Mouse (Mus musculus) neural tube, embryonic 12.5 days (tissue): ENCODE data around the gene H2al1c. TPM values are rescaled to one million over a fixed set of nuclear protein-coding genes. Genes with fewer than 3 reads are reported as not detected.
"Not testable (repeated sequence)": the region's sequence is repeated elsewhere in the genome, so short reads cannot be mapped to it uniquely, and the experiment has no call there.

Source experiments
- ATAC-seq: fragments of 200-750 bp; cut with Nextera tagmentation; 2 replicates; pipeline ENCODE4 v1.8.0; 2017; ENCODE audit warnings: low read depth, mild to moderate bottlenecking, moderate TSS enrichment, moderate library complexity; ENCODE audit not compliant: low FRiP score
- H3K27ac ChIP-seq: fragments of 300-500 bp; sonication (generic); 2 replicates; pipeline ENCODE4 v1.5.1; 2016
- H3K27me3 ChIP-seq: fragments of 300-500 bp; sonication (generic); replicated peaks from 2 replicates; pipeline ENCODE4 v1.6.1; 2016; ENCODE audit warnings: mild to moderate bottlenecking
- H3K36me3 ChIP-seq: fragments of 300-500 bp; sonication (generic); 2 replicates; pipeline ENCODE4 v1.6.1; 2016; ENCODE audit warnings: mild to moderate bottlenecking
- H3K4me1 ChIP-seq: fragments of 300-500 bp; sonication (generic); 2 replicates; pipeline ENCODE4 v1.6.1; 2016
- H3K4me2 ChIP-seq: fragments of 300-500 bp; sonication (generic); replicated peaks from 2 replicates; pipeline ENCODE4 v1.6.1; 2016; ENCODE audit warnings: mild to moderate bottlenecking
- H3K4me3 ChIP-seq: fragments of 300-500 bp; sonication (generic); 2 replicates; pipeline ENCODE4 v1.5.1; 2016
- H3K9ac ChIP-seq: fragments of 300-500 bp; sonication (generic); 2 replicates; pipeline ENCODE4 v1.6.1; 2016; ENCODE audit warnings: mild to moderate bottlenecking
- H3K9me3 ChIP-seq: fragments of 300-500 bp; sonication (generic); 2 replicates; pipeline ENCODE4 v1.6.1; 2016; ENCODE audit warnings: mild to moderate bottlenecking
- WGBS: fragments of 180-500 bp; shearing (Covaris S2); methylation state at CpG from one replicate; pipeline ENCODE4 v1.1.7; 2016; 5-methylcytosine and 5-hydroxymethylcytosine counted together
- polyA plus RNA-seq: library from polyadenylated mRNA; unstranded; fragments of >200 nt; fragmentation: Nextera tagmentation; extraction: Ambion mirVana; gene quantifications from 2 replicates; pipeline ENCODE4 v1.2.1, GENCODE M21; 2016

H2al1c gene
- polyA plus RNA-seq: not detected in 2 replicates

DNA sequence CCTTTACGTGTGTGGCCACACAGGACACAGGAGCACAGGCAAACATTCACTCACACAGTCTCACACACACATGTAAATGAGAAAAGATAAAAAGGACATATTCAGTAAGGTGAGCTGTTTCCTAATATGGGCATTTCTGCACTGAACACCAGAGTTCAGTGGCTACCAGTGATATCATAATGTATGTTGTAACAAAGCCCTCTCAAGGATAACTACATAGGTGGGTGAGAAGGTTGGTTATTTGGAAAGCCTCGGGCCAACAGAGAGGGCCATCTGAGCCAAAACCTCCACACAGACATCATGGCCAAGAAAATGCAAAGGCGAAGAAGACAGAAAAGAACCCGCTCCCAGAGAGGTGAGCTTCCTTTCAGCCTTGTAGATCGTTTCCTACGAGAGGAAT lies at the start of gene H2al1c:
TSS of gene H2al1c (plus strand) at position 301 of the 400 bp plus-strand sequence.
- H3K4me2 ChIP-seq, H3K9ac ChIP-seq, ATAC-seq, H3K36me3 ChIP-seq, H3K27me3 ChIP-seq, H3K4me3 ChIP-seq, H3K9me3 ChIP-seq, H3K27ac ChIP-seq, H3K4me1 ChIP-seq: not testable (repeated sequence)
- 78% methylated on average over 2 of the region's 6 CpGs for WGBS

DNA sequence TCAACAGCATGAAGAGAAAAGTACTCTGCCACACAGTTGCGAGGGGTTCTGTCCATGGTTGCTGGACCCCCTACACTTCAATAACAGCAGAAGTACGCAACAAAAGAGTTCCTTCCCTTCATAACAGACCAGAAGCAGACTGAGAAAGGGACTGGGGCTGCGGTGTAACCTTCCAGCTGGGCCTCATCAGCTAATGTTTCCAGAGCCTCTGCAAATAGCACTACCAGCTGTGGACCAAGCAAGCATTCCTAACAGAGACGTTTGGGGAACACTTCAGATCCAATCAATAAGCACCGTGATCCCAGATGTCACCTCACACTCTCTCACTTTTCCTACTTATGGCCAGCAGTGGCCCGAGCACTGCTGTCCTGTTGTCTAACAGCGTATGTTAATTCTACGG lies 40.5 kb upstream of the H2al1c start:
- Histone ChIP-seq H3K4me2 (no peak overlapping the region), H3K4me3 (no peak overlapping the region), H3K4me1 (no peaks in the 10 kb centered on the region), H3K9me3 (no peaks in the 10 kb centered on the region), H3K36me3 (no peaks in the 10 kb centered on the region), H3K27me3 (no peaks in the 10 kb centered on the region), H3K27ac (no peak overlapping the region), H3K9ac (no peak overlapping the region)
- WGBS: 75% methylated on average over 8 of the region's 8 CpGs
- ATAC-seq: no peak

- Histone ChIP-seq H3K9me3 (no peaks in the 10 kb centered on the region), H3K4me3 (no peak overlapping the region), H3K27me3 (no peaks in the 10 kb centered on the region), H3K27ac (no peak overlapping the region), H3K4me2 (no peak overlapping the region), H3K9ac (no peak overlapping the region), H3K4me1 (no peaks in the 10 kb centered on the region), H3K36me3 (no peaks in the 10 kb centered on the region)
- 60% methylated on average over 7 of the region's 7 CpGs for WGBS
- ATAC-seq: no peak
These were observed 37.7 kb upstream of the H2al1c start for GRCm38 (mm10) chrX:11267791-11268190.

- Histone ChIP-seq H3K4me2 (no peak overlapping the region), H3K27ac (no peak overlapping the region), H3K27me3 (no peaks in the 10 kb centered on the region), H3K4me1 (no peaks in the 10 kb centered on the region), H3K9ac (no peak overlapping the region), H3K36me3 (no peaks in the 10 kb centered on the region), H3K4me3 (no peak overlapping the region), H3K9me3 (no peaks in the 10 kb centered on the region)
- WGBS: 85% methylated on average over 3 of the region's 3 CpGs
- ATAC-seq: no peak
These were observed 36.4 kb upstream of the H2al1c start for GRCm38 (mm10) chrX:11269074-11269473.

DNA sequence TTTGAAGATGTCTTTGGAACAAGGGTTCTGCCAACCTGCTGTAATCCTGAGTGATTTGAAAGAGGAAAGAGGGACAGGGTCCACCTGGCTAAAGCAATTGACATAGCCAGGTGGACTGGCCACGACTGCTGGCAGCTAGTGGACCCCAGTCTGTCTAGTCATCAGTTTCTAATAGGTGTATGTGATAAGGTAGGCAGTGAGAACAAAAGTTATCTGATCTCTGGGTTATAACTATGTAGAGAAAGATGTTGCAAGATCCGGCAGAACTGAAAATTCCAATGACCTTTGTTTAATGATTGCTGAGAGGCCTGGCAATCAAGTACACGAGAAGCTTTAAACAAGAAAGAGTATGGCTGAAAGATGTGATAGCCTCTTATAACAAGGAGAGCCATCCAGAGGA lies 32.3 kb upstream of the H2al1c start:
- Histone ChIP-seq H3K36me3 (no peaks in the 10 kb centered on the region), H3K9me3 (no peaks in the 10 kb centered on the region), H3K27ac (no peak overlapping the region), H3K27me3 (no peaks in the 10 kb centered on the region), H3K4me3 (no peak overlapping the region), H3K4me1 (no peaks in the 10 kb centered on the region), H3K4me2 (no peak overlapping the region), H3K9ac (no peak overlapping the region)
- no peak for ATAC-seq
- WGBS: 76% methylated on average over 3 of the region's 3 CpGs

GRCm38 (mm10) chrX:11277083-11277482 lies 28.4 kb upstream of the H2al1c start:
- ATAC-seq: no peak
- 85% methylated on average over 6 of the region's 6 CpGs for WGBS
- Histone ChIP-seq H3K9ac (no peak overlapping the region), H3K27me3 (no peaks in the 10 kb centered on the region), H3K4me3 (no peak overlapping the region), H3K4me1 (no peaks in the 10 kb centered on the region), H3K27ac (no peak overlapping the region), H3K9me3 (no peaks in the 10 kb centered on the region), H3K4me2 (no peak overlapping the region), H3K36me3 (no peaks in the 10 kb centered on the region)

DNA sequence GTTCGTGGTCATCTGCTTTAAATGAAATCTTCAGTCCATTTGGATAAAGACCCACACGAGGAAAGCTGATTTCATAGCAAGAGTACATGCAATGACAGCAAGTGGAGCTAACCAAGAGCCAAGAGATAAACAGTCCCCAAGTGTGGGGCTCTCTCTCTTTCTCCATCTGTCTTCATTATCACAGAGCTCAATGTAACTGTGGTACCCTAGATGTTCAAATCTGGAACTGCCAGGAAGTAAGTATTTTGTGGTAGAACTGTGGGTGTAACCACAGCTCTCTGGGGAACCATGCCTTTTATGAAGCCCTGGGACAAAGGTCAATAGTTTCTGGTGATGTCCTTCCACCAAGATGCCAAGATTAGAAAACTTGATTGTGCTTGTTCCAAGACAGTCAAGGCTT lies 24.7 kb upstream of the H2al1c start:
- Histone ChIP-seq H3K36me3 (no peaks in the 10 kb centered on the region), H3K9ac (no peak overlapping the region), H3K27me3 (no peaks in the 10 kb centered on the region), H3K4me3 (no peak overlapping the region), H3K4me1 (no peaks in the 10 kb centered on the region), H3K9me3 (no peaks in the 10 kb centered on the region), H3K27ac (no peak overlapping the region), H3K4me2 (no peak overlapping the region)
- no peak for ATAC-seq
- 73% methylated on average over 2 of the region's 2 CpGs for WGBS

DNA sequence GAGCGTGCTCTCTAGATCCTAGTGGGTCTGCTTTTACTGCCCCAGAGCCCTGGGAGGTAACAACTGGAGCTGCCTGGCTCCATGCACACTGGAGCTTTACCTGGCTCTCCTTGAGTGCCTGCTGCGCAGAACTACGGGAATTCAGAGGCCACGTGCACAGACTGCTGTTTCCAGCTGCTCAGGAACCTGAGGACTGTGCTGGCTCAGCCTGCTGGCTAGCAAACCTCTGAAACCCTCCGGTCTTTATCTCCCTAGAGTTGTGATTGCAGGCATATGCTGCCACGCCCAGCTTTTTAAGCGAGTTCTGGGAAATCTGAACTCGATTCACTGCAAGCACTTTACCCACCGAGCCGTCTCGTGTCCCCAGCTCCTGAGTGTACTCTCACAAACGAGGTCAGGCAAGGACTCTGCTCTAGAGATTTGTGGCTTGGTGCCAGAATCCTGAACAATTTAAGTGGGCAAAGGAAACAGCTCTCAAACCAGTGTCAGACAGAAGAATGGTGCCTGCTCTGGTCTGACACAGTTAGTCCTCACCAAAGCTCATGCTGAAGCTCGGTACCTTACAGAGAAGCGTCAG lies 17.1 kb upstream of the H2al1c start:
- Histone ChIP-seq H3K9ac (no peak overlapping the region), H3K4me2 (no peak overlapping the region), H3K27ac (no peak overlapping the region), H3K36me3 (no peaks in the 10 kb centered on the region), H3K9me3 (no peaks in the 10 kb centered on the region), H3K27me3 (no peaks in the 10 kb centered on the region), H3K4me1 (no peaks in the 10 kb centered on the region), H3K4me3 (no peak overlapping the region)
- WGBS: 83% methylated on average over 14 of the region's 14 CpGs
- ATAC-seq: no peak

DNA sequence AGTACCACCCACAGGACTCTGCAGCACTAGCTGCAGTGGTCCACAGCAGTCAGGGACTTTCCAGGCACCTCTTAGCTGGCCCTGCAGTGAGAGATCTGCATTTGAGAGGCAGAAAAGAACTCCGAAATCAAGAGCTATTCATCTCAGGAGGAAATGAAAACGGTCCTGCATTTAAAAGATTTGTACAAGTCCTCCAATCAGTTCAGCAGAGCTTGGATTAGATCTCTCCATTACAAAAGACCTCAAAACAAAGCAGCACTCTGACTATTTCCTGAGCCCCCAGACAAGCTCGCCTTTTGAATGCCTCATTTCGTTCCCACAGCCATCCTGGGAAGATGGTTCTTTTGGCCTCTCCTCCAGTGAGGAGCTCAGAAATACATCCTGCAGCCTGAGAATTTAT lies 16.2 kb upstream of the H2al1c start:
- Histone ChIP-seq H3K9ac (no peak overlapping the region), H3K36me3 (no peaks in the 10 kb centered on the region), H3K4me3 (no peak overlapping the region), H3K4me2 (no peak overlapping the region), H3K4me1 (no peaks in the 10 kb centered on the region), H3K9me3 (no peaks in the 10 kb centered on the region), H3K27me3 (no peaks in the 10 kb centered on the region), H3K27ac (no peak overlapping the region)
- no peak for ATAC-seq
- WGBS: 64% methylated on average over 4 of the region's 4 CpGs

DNA sequence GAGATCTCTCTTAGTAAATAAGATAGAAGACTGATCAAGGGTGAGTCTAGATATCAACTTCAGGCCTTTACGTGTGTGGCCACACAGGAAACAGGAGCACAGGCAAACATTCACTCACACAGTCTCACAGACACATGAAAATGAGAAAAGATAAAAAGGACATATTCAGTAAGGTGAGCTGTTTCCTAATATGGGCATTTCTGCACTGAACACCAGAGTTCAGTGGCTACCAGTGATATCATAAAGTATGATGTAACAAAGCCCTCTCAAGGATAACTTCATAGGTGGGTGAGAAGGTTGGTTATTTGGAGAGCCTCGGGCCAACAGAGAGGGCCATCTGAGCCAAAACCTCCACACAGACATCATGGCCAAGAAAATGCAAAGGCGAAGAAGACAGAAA lies 6.5 kb upstream of the H2al1c start, which contains the start of gene H2al1a:
TSS of gene H2al1a (plus strand) at position 301 of the 400 bp plus-strand sequence.
- H3K9ac ChIP-seq, H3K4me3 ChIP-seq, H3K27me3 ChIP-seq, H3K4me2 ChIP-seq, ATAC-seq, H3K4me1 ChIP-seq, H3K36me3 ChIP-seq, H3K27ac ChIP-seq, H3K9me3 ChIP-seq: not testable (repeated sequence)
- no CpG with 5 or more reads among the region's 3 CpGs for WGBS

DNA sequence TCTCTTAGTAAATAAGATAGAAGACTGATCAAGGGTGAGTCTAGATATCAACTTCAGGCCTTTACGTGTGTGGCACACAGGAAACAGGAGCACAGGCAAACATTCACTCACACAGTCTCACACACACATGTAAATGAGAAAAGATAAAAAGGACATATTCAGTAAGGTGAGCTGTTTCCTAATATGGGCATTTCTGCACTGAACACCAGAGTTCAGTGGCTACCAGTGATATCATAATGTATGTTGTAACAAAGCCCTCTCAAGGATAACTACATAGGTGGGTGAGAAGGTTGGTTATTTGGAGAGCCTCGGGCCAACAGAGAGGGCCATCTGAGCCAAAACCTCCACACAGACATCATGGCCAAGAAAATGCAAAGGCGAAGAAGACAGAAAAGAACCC lies 3.3 kb upstream of the H2al1c start, which contains the start of gene H2al1b:
TSS of gene H2al1b (plus strand) at position 301 of the 400 bp plus-strand sequence.
- ATAC-seq, H3K4me2 ChIP-seq, H3K9me3 ChIP-seq, H3K9ac ChIP-seq, H3K27me3 ChIP-seq, H3K36me3 ChIP-seq, H3K4me3 ChIP-seq, H3K4me1 ChIP-seq, H3K27ac ChIP-seq: not testable (repeated sequence)
- WGBS: 91% methylated on average over 1 of the region's 3 CpGs

DNA sequence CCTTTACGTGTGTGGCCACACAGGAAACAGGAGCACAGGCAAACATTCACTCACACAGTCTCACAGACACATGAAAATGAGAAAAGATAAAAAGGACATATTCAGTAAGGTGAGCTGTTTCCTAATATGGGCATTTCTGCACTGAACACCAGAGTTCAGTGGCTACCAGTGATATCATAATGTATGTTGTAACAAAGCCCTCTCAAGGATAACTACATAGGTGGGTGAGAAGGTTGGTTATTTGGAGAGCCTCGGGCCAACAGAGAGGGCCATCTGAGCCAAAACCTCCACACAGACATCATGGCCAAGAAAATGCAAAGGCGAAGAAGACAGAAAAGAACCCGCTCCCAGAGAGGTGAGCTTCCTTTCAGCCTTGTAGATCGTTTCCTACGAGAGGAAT lies 3.1 kb downstream of the H2al1c start, which contains the start of gene H2al1d:
TSS of gene H2al1d (plus strand) at position 301 of the 400 bp plus-strand sequence.
- no CpG with 5 or more reads among the region's 6 CpGs for WGBS
- not testable (repeated sequence) for H3K4me1 ChIP-seq, H3K27me3 ChIP-seq, H3K4me2 ChIP-seq, H3K27ac ChIP-seq, ATAC-seq, H3K9ac ChIP-seq, H3K4me3 ChIP-seq, H3K36me3 ChIP-seq, H3K9me3 ChIP-seq

DNA sequence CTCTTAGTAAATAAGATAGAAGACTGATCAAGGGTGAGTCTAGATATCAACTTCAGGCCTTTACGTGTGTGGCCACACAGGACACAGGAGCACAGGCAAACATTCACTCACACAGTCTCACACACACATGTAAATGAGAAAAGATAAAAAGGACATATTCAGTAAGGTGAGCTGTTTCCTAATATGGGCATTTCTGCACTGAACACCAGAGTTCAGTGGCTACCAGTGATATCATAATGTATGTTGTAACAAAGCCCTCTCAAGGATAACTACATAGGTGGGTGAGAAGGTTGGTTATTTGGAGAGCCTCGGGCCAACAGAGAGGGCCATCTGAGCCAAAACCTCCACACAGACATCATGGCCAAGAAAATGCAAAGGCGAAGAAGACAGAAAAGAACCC lies 6.2 kb downstream of the H2al1c start, which contains the start of gene H2al1e:
TSS of gene H2al1e (plus strand) at position 301 of the 400 bp plus-strand sequence.
- ATAC-seq, H3K36me3 ChIP-seq: not testable (repeated sequence)
- no CpG with 5 or more reads among the region's 3 CpGs for WGBS

More for the DNA sequence above, 6.2 kb downstream of the H2al1c start, which contains the start of gene H2al1e:
- H3K27me3 ChIP-seq, H3K4me3 ChIP-seq, H3K4me1 ChIP-seq, H3K4me2 ChIP-seq, H3K9ac ChIP-seq, H3K27ac ChIP-seq, H3K9me3 ChIP-seq: not testable (repeated sequence)
